Mouse (Mus musculus) lung, embryonic 15.5 days (tissue): ENCODE results near the gene B4galnt3. TPM values are rescaled to one million over a fixed set of nuclear protein-coding genes. Genes with fewer than 3 reads are reported as not detected.

ENCODE experiments used
- ATAC-seq: fragments of 200-750 bp; cut with Nextera tagmentation; 2 replicates; pipeline ENCODE4 v1.8.0; 2017; ENCODE audit warnings: moderate number of reproducible peaks, borderline replicate concordance; ENCODE audit not compliant: low FRiP score, low TSS enrichment; ENCODE audit errors: extremely low read depth
- H3K27ac ChIP-seq: fragments of 300-500 bp; sonication (generic); 2 replicates; pipeline ENCODE4 v1.5.1; 2015; ENCODE audit warnings: moderate library complexity, mild to moderate bottlenecking, inconsistent platforms
- H3K27me3 ChIP-seq: fragments of 300-500 bp; sonication (generic); 2 replicates; pipeline ENCODE4 v1.6.1; 2015; ENCODE audit warnings: inconsistent platforms
- H3K36me3 ChIP-seq: fragments of 300-500 bp; sonication (generic); 2 replicates; pipeline ENCODE4 v1.6.1; 2015; ENCODE audit warnings: inconsistent platforms
- H3K4me1 ChIP-seq: fragments of 300-500 bp; sonication (generic); 2 replicates; pipeline ENCODE4 v1.6.1; 2015; ENCODE audit warnings: inconsistent platforms
- H3K4me2 ChIP-seq: fragments of 300-500 bp; sonication (generic); 2 replicates; pipeline ENCODE4 v1.6.1; 2015; ENCODE audit warnings: inconsistent platforms, mild to moderate bottlenecking, moderate library complexity
- H3K4me3 ChIP-seq: fragments of 300-500 bp; sonication (generic); 2 replicates; pipeline ENCODE4 v1.5.1; 2015; ENCODE audit warnings: mild to moderate bottlenecking, inconsistent platforms
- H3K9ac ChIP-seq: fragments of 300-500 bp; sonication (generic); 2 replicates; pipeline ENCODE4 v1.6.1; 2015; ENCODE audit warnings: inconsistent platforms
- H3K9me3 ChIP-seq: fragments of 300-500 bp; sonication (generic); 2 replicates; pipeline ENCODE4 v1.6.1; 2016; ENCODE audit warnings: inconsistent platforms
- WGBS: fragments of 180-500 bp; shearing (Covaris S2); methylation state at CpG from one replicate; pipeline ENCODE4 v1.1.7; 2015; 5-methylcytosine and 5-hydroxymethylcytosine counted together
- polyA plus RNA-seq: library from polyadenylated mRNA; unstranded; fragments of >200 nt; fragmentation: Nextera tagmentation; extraction: Ambion mirVana; gene quantifications from 2 replicates; pipeline ENCODE4 v1.2.1, GENCODE M21; 2015

B4galnt3 gene
- polyA plus RNA-seq, 1 experiment from 2014 or later, result 0.32 TPM

GRCm38 (mm10) chr6:120154526-120155309, 139.6 kb downstream of the B4galnt3 start:
- no peak overlapping the region for H3K4me3 ChIP-seq
- WGBS, result 60% methylated on average over 5 of the region's 5 CpGs
- no peaks in the 10 kb centered on the region for H3K36me3 ChIP-seq
- no peaks in the 10 kb centered on the region for H3K9me3 ChIP-seq
- no peak overlapping the region for H3K27ac ChIP-seq
- H3K9ac ChIP-seq, result no peak overlapping the region
- H3K4me2 ChIP-seq, result no peak overlapping the region
- H3K27me3 ChIP-seq, result no peaks in the 10 kb centered on the region
- ATAC-seq, result no peak
- H3K4me1 ChIP-seq, result peaks cover 29% of the 10 kb centered on the region

Other genes starting within 250 kb of the B4galnt3 start
- 0.26 and 0.62 TPM in 2 replicates for gene Ninj2, start 201.2 kb downstream of the B4galnt3 start, polyA plus RNA-seq
- 0.16 and 0.25 TPM in 2 replicates for gene D330020A13Rik, start 195 bp downstream of the B4galnt3 start, polyA plus RNA-seq
- gene Kdm5a, start 69.6 kb upstream of the B4galnt3 start, polyA plus RNA-seq, result 39.6 and 45.2 TPM in 2 replicates
- 25.4 and 26.6 TPM in 2 replicates for gene Ccdc77, start 69.8 kb upstream of the B4galnt3 start, polyA plus RNA-seq
- 6.4 and 7.2 TPM in 2 replicates for gene Il17ra, start 168.7 kb upstream of the B4galnt3 start, polyA plus RNA-seq
- 0.17 and 0.20 TPM in 2 replicates for gene Tmem121b, start 199.2 kb upstream of the B4galnt3 start, polyA plus RNA-seq
- gene Hdhd5, start 236.8 kb upstream of the B4galnt3 start, polyA plus RNA-seq, result 16.7 and 17.3 TPM in 2 replicates